Comparison of ENCODE assay signal across 10 mouse cellular contexts in the genomic region with DNA sequence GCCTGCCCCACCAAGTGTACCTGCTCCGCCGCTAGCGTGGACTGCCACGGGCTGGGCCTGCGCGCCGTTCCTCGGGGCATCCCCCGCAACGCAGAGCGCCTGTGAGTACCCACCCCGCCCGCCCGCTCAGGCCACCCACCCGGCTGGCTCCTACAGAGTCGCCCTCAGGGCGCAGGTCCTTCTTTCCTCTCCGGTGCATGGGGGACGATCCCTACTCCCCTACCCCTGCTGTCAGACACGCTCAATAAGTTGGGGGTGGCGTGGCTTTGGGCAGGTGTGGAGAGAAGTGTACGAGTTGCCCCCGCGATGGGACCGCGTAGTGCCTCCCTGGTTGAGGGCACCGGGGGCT. TPM values are rescaled to one million over a fixed set of nuclear protein-coding genes. Genes with fewer than 3 reads are reported as not detected.
A peak's percentile ranks its signal among the peaks of the same experiment; 100 is the strongest.
DNase-seq lines count a peak whose midpoint lies in the region; ATAC-seq and TF ChIP-seq lines count a peak whose summit lies in the region.
"Had no signal": no experiment of that assay in that cellular context is flagged by ENCODE, and none has a peak within 500 bp of the region (broad histone marks: within the 10 kb centered on the region; RNA-seq: fewer than 3 reads in every experiment).

No protein-coding gene starts in this region.

- peaks cover 7% of the 10 kb centered on the region for H3K27me3 ChIP-seq in heart, embryonic 10.5 days (ENCODE audit: insufficient read depth, poor library complexity, severe bottlenecking)
- H3K27me3 ChIP-seq in intestine, embryonic 15.5 days (replicated peaks) = peaks cover 24% of the 10 kb centered on the region
- H3K27me3 ChIP-seq in midbrain, postnatal 0 days (ENCODE audit: insufficient read depth, low read length) = peaks cover 32% of the 10 kb centered on the region

- peak overlapping the region; percentile 90 for H3K4me3 ChIP-seq in heart, embryonic 10.5 days
- peak overlapping the region; percentile 63 for H3K4me3 ChIP-seq in intestine, embryonic 15.5 days (replicated peaks)
- peak overlapping the region; percentile 65 for H3K4me3 ChIP-seq in midbrain, postnatal 0 days (ENCODE audit: low read depth, low read length)
- H3K4me3 ChIP-seq: erythroblast, embryonic 14.5 days had no signal

- no peak for DNase-seq in heart, embryonic 10.5 days (ENCODE audit: low spot score)
- no peak for DNase-seq in heart, adult 8-10 months (ENCODE audit: low spot score)
- peak; percentile 15 for DNase-seq in urinary bladder, postnatal 25 days (ENCODE audit: low spot score)
- no peak for DNase-seq in urinary bladder, postnatal 36 days (ENCODE audit: low spot score in 2 of 2)
- DNase-seq in midbrain, postnatal 0 days (ENCODE audit: low spot score) = no peak
- DNase-seq in frontal cortex, adult 2 months (ENCODE audit: extremely low spot score in 1 of 2, low spot score in 1 of 2) = no peak
- no peak for DNase-seq in left cerebral cortex, postnatal 14 days (ENCODE audit: low spot score in 2 of 2)

- 1% methylated on average over 27 of the region's 27 CpGs for WGBS in heart, embryonic 10.5 days
- WGBS in intestine, embryonic 15.5 days = under 1% methylated on average over 27 of the region's 27 CpGs
- WGBS in midbrain, postnatal 0 days = 1% methylated on average over 27 of the region's 27 CpGs

- H3K9me3 ChIP-seq in heart, embryonic 10.5 days = no peaks in the 10 kb centered on the region
- H3K9me3 ChIP-seq in intestine, embryonic 15.5 days = no peaks in the 10 kb centered on the region
- H3K9me3 ChIP-seq in midbrain, postnatal 0 days (ENCODE audit: low read length) = no peaks in the 10 kb centered on the region

- no peak for TF ChIP-seq CTCF in midbrain, postnatal 0 days (IDR thresholded peaks at IDR 0.05)

- H3K4me2 ChIP-seq in intestine, embryonic 15.5 days (replicated peaks) = peak overlapping the region; percentile 82
- peak overlapping the region; percentile 98 for H3K4me2 ChIP-seq in midbrain, postnatal 0 days (ENCODE audit: low read depth, low read length, poor library complexity, severe bottlenecking)

- peak overlapping the region; percentile 60 for H3K9ac ChIP-seq in intestine, embryonic 15.5 days
- H3K9ac ChIP-seq in midbrain, postnatal 0 days (replicated peaks; ENCODE audit: low read length, poor library complexity, severe bottlenecking) = peak overlapping the region; percentile 57

- H3K27ac ChIP-seq in heart, embryonic 10.5 days = peak overlapping the region; percentile 91
- H3K27ac ChIP-seq in intestine, embryonic 15.5 days = peak overlapping the region; percentile 57
- no peak overlapping the region for H3K27ac ChIP-seq in midbrain, postnatal 0 days (ENCODE audit: low read depth, low read length)

- peaks cover 58% of the 10 kb centered on the region for H3K4me1 ChIP-seq in heart, embryonic 10.5 days
- H3K4me1 ChIP-seq in intestine, embryonic 15.5 days (replicated peaks) = peaks cover 21% of the 10 kb centered on the region
- H3K4me1 ChIP-seq in midbrain, postnatal 0 days (ENCODE audit: insufficient read depth, low read length) = no peaks in the 10 kb centered on the region

- intact Hi-C loops in left cerebral cortex, postnatal 14 days (cut with DNase I) = loop anchor here (5.0 kb wide), 3 partner anchors 56 to 156 kb away; no protein-coding TSS in a partner anchor

- ATAC-seq in intestine, embryonic 15.5 days = peak; percentile 24; the same call in 1 of the 2 replicates
- ATAC-seq in midbrain, postnatal 0 days (ENCODE audit: low FRiP score) = no peak

- no peaks in the 10 kb centered on the region for H3K36me3 ChIP-seq in heart, embryonic 10.5 days
- no peaks in the 10 kb centered on the region for H3K36me3 ChIP-seq in intestine, embryonic 15.5 days
- H3K36me3 ChIP-seq in midbrain, postnatal 0 days (ENCODE audit: insufficient read depth, low read length) = no peaks in the 10 kb centered on the region

RNA-seq across cellular contexts. Expression of a gene that starts 0.6 kb away (rescaled TPM):
- polyA plus RNA-seq in heart, embryonic 10.5 days (2016; fragmentation: Nextera tagmentation; extraction: Ambion mirVana) = 11.3 and 22.2 TPM in 2 replicates
- total RNA-seq in heart, adult 8-10 months (2022) = 10 to 100 TPM; 12.6 to 18.4 (median 15.0) TPM
- 15.9 TPM in 2 replicates for polyA plus RNA-seq in intestine, embryonic 15.5 days (2015; fragmentation: Nextera tagmentation; extraction: Ambion mirVana)
- total RNA-seq in midbrain, postnatal 0 days (2014; rRNA removed) = 7.7 and 12.7 TPM in 2 replicates
- polyA plus RNA-seq in midbrain, postnatal 0 days (2015; fragmentation: Nextera tagmentation; extraction: Ambion mirVana) = 2.2 and 3.6 TPM in 2 replicates
- 10.8 and 11.3 TPM in 2 replicates for polyA plus RNA-seq in frontal cortex, adult 2 months (2012; rRNA removed)
- 10 to 100 TPM; 58.3 to 58.6 TPM for total RNA-seq in left cerebral cortex, postnatal 14 days (2021)
- total RNA-seq: neutrophil, adult 5-6 weeks had no signal
- polyA plus RNA-seq: erythroblast, embryonic 14.5 days had no signal
